Mouse (Mus musculus) myocyte (in vitro differentiated cells): ENCODE data around the gene Auts2. TPM values are rescaled to one million over a fixed set of nuclear protein-coding genes. Genes with fewer than 3 reads are reported as not detected.
A peak's percentile ranks its signal among the peaks of the same experiment; 100 is the strongest.

Experiments used
- H3K27me3 ChIP-seq: one replicate; pipeline ENCODE4 v1.6.1; 2011; ENCODE audit not compliant: control insufficient read depth, insufficient read depth, insufficient read length
- H3K36me3 ChIP-seq: one replicate; pipeline ENCODE4 v1.6.1; 2011; ENCODE audit not compliant: control insufficient read depth, insufficient read depth
- H3K4me2 ChIP-seq: one replicate; pipeline ENCODE4 v1.6.1; 2011; ENCODE audit warnings: low read depth, control low read depth
- H3K4me3 ChIP-seq: one replicate; pipeline ENCODE4 v1.5.1; 2011; ENCODE audit warnings: mild to moderate bottlenecking, control low read depth, moderate library complexity
- H3K79me2 ChIP-seq: one replicate; pipeline ENCODE4 v1.6.1; 2011; ENCODE audit not compliant: control insufficient read depth, insufficient read depth
- H3ac ChIP-seq: one replicate; pipeline ENCODE4 v1.6.1; 2011; ENCODE audit not compliant: control insufficient read depth, insufficient read length
- CEBPB ChIP-seq: IDR thresholded peaks from 2 replicates; pipeline ENCODE4 v1.6.1; 2011; ENCODE audit warnings: mild to moderate bottlenecking, moderate library complexity; ENCODE audit not compliant: poor library complexity, insufficient read depth, severe bottlenecking
- E2F4 ChIP-seq: IDR thresholded peaks from one replicate; pipeline ENCODE4 v1.6.1; 2011; ENCODE audit warnings: mild to moderate bottlenecking, control low read depth, moderate library complexity; ENCODE audit not compliant: insufficient read depth
- MAX ChIP-seq: IDR thresholded peaks from one replicate; pipeline ENCODE4 v1.6.1; 2011; ENCODE audit warnings: low read depth, mild to moderate bottlenecking, control low read depth
- MYOD1 ChIP-seq, 3 experiments: IDR thresholded peaks; one replicate each; pipeline ENCODE4 v1.6.1; 2011; ENCODE audit warnings: control low read depth in 2 of 3, low read depth in 2 of 3, mild to moderate bottlenecking in 2 of 3, moderate library complexity in 1 of 3; ENCODE audit not compliant: insufficient read length in 2 of 3, control insufficient read depth in 1 of 3
- MYOG ChIP-seq, 3 experiments: IDR thresholded peaks; one replicate each; pipeline ENCODE4 v1.6.1; 2011; ENCODE audit warnings: control low read depth in 2 of 3, low read depth in 2 of 3, mild to moderate bottlenecking in 2 of 3; ENCODE audit not compliant: insufficient read length in 2 of 3, control insufficient read depth in 1 of 3, insufficient read depth in 1 of 3
- POLR2A ChIP-seq: IDR thresholded peaks from one replicate; pipeline ENCODE4 v1.6.1; 2011; ENCODE audit warnings: low read depth, mild to moderate bottlenecking, control low read depth, moderate library complexity; ENCODE audit not compliant: insufficient read length
- POLR2AphosphoS2 ChIP-seq: IDR thresholded peaks from one replicate; pipeline ENCODE4 v1.6.1; 2011; ENCODE audit warnings: low read depth, control low read depth; ENCODE audit not compliant: insufficient read length
- REST ChIP-seq: IDR thresholded peaks from one replicate; pipeline ENCODE4 v1.6.1; 2011; ENCODE audit warnings: mild to moderate bottlenecking, control low read depth, moderate library complexity; ENCODE audit not compliant: insufficient read depth, insufficient read length
- SRF ChIP-seq: IDR thresholded peaks from one replicate; pipeline ENCODE4 v1.6.1; 2011; ENCODE audit warnings: low read depth; ENCODE audit not compliant: control insufficient read depth, insufficient read length
- TCF12 ChIP-seq: IDR thresholded peaks from one replicate; pipeline ENCODE4 v1.6.1; 2011; ENCODE audit warnings: mild to moderate bottlenecking, control low read depth; ENCODE audit not compliant: poor library complexity, insufficient read depth, severe bottlenecking
- TCF3 ChIP-seq: IDR thresholded peaks from one replicate; pipeline ENCODE4 v1.6.1; 2011; ENCODE audit warnings: low read depth, control low read depth; ENCODE audit not compliant: insufficient read length
- USF1 ChIP-seq: IDR thresholded peaks from one replicate; pipeline ENCODE4 v1.6.1; 2011; ENCODE audit warnings: low read depth, mild to moderate bottlenecking, control low read depth, moderate library complexity
- polyA plus RNA-seq: library from polyadenylated mRNA; unstranded; fragments of >200 nt; fragmentation: generic; extraction: Trizol; gene quantifications from one replicate; pipeline ENCODE4 v1.2.1, GENCODE M21; 2012; ENCODE audit warnings: missing spikeins

The Auts2 gene
- polyA plus RNA-seq, 1 experiment, result 8.0 TPM

GRCm38 (mm10) chr5:131575086-131575514 is 968.0 kb downstream of the Auts2 start:
- H3ac ChIP-seq, result no peak overlapping the region

DNA sequence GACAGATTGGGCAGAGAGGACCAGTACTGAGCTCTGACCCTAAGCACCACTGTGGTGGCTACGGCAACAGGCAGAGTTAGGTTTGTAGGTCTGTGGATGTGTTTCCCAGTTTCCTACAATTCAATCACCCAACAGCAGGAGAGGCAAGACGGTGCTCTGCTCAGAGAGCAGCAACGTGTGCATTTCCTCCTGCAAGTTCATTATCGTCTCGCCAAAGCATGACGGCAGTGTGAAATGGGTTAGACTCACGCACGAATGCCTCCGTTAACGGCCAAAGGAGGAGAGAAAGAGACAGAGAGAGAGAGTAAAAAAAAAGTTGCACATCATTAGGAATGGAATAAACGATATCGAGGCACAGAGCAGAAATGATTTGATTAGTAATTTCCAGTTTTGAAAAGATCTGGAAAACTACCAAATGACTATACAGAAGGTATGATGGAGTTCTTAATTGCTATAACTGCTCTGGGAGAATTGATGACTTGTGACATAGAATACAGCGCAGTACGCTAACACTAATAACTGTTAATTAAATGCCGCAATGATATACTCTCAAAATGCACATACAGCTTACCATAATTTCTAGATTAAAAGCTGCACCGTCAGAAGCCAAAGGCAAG is 968.6 kb downstream of the Auts2 start:
- H3K79me2 ChIP-seq, result no peaks in the 10 kb centered on the region
- H3ac ChIP-seq, result no peak overlapping the region
- TF ChIP-seq MYOG (IDR thresholded peaks at IDR 0.05; ENCODE audit: control insufficient read depth in 1 of 3, insufficient read depth in 1 of 3, insufficient read length in 2 of 3, low read depth in 2 of 3) (no peak), POLR2A (no peak), TCF3 (no peak), CEBPB (no peak), SRF (no peak)

More at GRCm38 (mm10) chr5:131575086-131575514, 968.0 kb downstream of the Auts2 start:
- H3K36me3 ChIP-seq, result no peaks in the 10 kb centered on the region
- H3K79me2 ChIP-seq, result no peaks in the 10 kb centered on the region
- H3K4me3 ChIP-seq, result no peak overlapping the region
- H3K27me3 ChIP-seq, result no peaks in the 10 kb centered on the region
- no peak for TF ChIP-seq E2F4
- no peak overlapping the region for H3K4me2 ChIP-seq

GRCm38 (mm10) chr5:131573296-131574177 is 969.6 kb downstream of the Auts2 start:
- Histone ChIP-seq H3K79me2 (no peaks in the 10 kb centered on the region), H3K4me3 (no peak overlapping the region), H3K27me3 (no peaks in the 10 kb centered on the region)

More for the DNA sequence above, 968.6 kb downstream of the Auts2 start:
- H3K27me3 ChIP-seq, result no peaks in the 10 kb centered on the region
- no peak overlapping the region for H3K4me3 ChIP-seq
- H3K36me3 ChIP-seq, result no peaks in the 10 kb centered on the region
- H3K4me2 ChIP-seq, result no peak overlapping the region

DNA sequence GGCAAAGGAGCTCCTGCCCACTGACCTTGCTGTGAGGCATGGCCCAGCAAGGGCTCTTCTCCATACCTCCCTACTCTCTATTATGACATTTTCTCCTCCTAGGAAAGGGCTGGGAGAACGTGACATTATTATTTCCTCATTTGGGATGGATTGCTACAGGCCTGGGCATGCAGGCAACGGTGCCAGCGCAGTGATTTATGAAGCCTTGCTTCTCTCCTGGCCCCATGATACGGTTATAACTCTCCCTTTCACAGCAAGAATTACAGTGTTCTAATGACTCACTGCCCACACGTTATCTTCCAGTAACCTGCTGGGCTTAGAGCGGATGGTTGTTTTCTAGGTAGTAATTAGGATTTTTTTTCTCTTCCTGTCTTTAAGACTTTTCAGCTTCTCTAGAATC is 977.1 kb downstream of the Auts2 start:
- TF ChIP-seq MAX (no peak), MYOG (IDR thresholded peaks at IDR 0.05; ENCODE audit: control insufficient read depth in 1 of 3, insufficient read depth in 1 of 3, insufficient read length in 2 of 3, low read depth in 2 of 3) (no peak)

More at GRCm38 (mm10) chr5:131573296-131574177, 969.6 kb downstream of the Auts2 start:
- no peak for TF ChIP-seq TCF3
- no peak overlapping the region for H3ac ChIP-seq
- no peak overlapping the region for H3K4me2 ChIP-seq
- H3K36me3 ChIP-seq, result no peaks in the 10 kb centered on the region

DNA sequence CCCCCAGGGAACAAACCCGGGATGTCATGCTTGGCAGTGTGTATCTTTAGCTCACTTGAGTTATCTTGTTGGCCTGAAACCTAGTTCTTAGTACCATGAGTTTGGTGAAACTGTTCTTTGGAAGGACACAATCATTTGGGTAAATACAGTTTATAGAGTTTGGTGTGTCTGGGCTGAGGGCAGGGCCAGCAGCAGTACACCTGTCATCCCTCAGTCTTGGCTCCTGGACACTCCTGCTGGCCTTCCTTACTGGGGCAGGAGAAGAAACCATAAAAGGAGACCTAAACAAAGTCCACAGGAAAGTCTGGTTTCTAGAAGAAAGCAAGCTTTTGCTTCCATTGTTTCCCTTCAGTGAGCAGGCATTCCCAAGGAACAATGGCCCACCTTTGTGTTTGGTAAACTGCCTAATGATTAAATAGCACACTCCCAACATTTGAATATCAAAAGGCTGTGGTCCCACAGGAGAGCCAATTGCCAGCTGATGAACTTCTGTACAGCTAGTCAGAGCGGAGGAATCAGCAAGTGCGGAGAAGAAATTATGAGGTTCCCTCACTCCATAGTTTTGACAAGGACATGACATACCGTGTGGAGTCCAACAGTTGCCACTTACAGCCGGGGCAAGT is 979.4 kb downstream of the Auts2 start:
- Histone ChIP-seq H3K79me2 (no peaks in the 10 kb centered on the region), H3K4me2 (no peak overlapping the region), H3K4me3 (no peak overlapping the region), H3K36me3 (no peaks in the 10 kb centered on the region), H3ac (no peak overlapping the region), H3K27me3 (no peaks in the 10 kb centered on the region)
- TF ChIP-seq MYOD1 (IDR thresholded peaks at IDR 0.05; ENCODE audit: control insufficient read depth in 1 of 3, insufficient read length in 2 of 3, low read depth in 2 of 3), result peak in 1 of 3 experiments; percentile 18
- TF ChIP-seq REST, result no peak

More for the DNA sequence above, 977.1 kb downstream of the Auts2 start:
- no peak overlapping the region for H3K4me2 ChIP-seq
- H3K36me3 ChIP-seq, result no peaks in the 10 kb centered on the region
- no peaks in the 10 kb centered on the region for H3K79me2 ChIP-seq
- no peak overlapping the region for H3ac ChIP-seq
- no peaks in the 10 kb centered on the region for H3K27me3 ChIP-seq
- no peak overlapping the region for H3K4me3 ChIP-seq

GRCm38 (mm10) chr5:131560773-131561560 is 982.2 kb downstream of the Auts2 start:
- no peaks in the 10 kb centered on the region for H3K36me3 ChIP-seq
- no peak overlapping the region for H3ac ChIP-seq
- H3K4me3 ChIP-seq, result no peak overlapping the region
- no peaks in the 10 kb centered on the region for H3K79me2 ChIP-seq
- H3K4me2 ChIP-seq, result no peak overlapping the region
- TF ChIP-seq TCF12, result no peak
- no peak for TF ChIP-seq MAX
- no peak for TF ChIP-seq MYOD1 (IDR thresholded peaks at IDR 0.05; ENCODE audit: control insufficient read depth in 1 of 3, insufficient read length in 2 of 3, low read depth in 2 of 3)
- no peak for TF ChIP-seq MYOG (IDR thresholded peaks at IDR 0.05; ENCODE audit: control insufficient read depth in 1 of 3, insufficient read depth in 1 of 3, insufficient read length in 2 of 3, low read depth in 2 of 3)
- no peak for TF ChIP-seq CEBPB
- no peak for TF ChIP-seq USF1
- TF ChIP-seq E2F4, result no peak
- no peak for TF ChIP-seq TCF3
- no peak for TF ChIP-seq POLR2A
- no peak for TF ChIP-seq REST
- TF ChIP-seq SRF, result no peak
- no peak for TF ChIP-seq POLR2AphosphoS2
- no peaks in the 10 kb centered on the region for H3K27me3 ChIP-seq
